Mouse (Mus musculus) liver, adult 2 months (tissue): ENCODE data around the gene Ptprg.

Experiments
- CTCF ChIP-seq: fragments of 200-500 bp; IDR thresholded peaks from 2 replicates; pipeline ENCODE4 v1.5.1; 2011; ENCODE audit warnings: low read depth, low read length, control low read depth
- POLR2A ChIP-seq: fragments of 200-500 bp; IDR thresholded peaks from 2 replicates; pipeline ENCODE4 v1.6.1; 2011; ENCODE audit warnings: low read length, control low read depth; ENCODE audit not compliant: insufficient read depth; ENCODE audit errors: extremely low read depth

- no peak for TF ChIP-seq POLR2A
- no peak for TF ChIP-seq CTCF
Measured at GRCm38 (mm10) chr14:11828086-11828485, 274.8 kb downstream of the Ptprg start.
